Mouse (Mus musculus) ES-Bruce4 (cell line): Measurements from ENCODE around the gene Mrpl42.

ENCODE experiments used
- CTCF ChIP-seq: IDR thresholded peaks from one replicate; pipeline ENCODE4 v1.8.1; 2011; ENCODE audit warnings: low read depth, low read length
- POLR2A ChIP-seq: IDR thresholded peaks from one replicate; pipeline ENCODE4 v1.8.1; 2011; ENCODE audit warnings: low read length; ENCODE audit not compliant: insufficient read depth

GRCm38 (mm10) chr10:95513768-95514556 lies 12.2 kb upstream of the Mrpl42 start:
- TF ChIP-seq CTCF (no peak), POLR2A (no peak)
